Mouse (Mus musculus): ENCODE results near the gene Olfr1458. TPM values are rescaled to one million over a fixed set of nuclear protein-coding genes. Genes with fewer than 3 reads are reported as not detected.

The Olfr1458 gene
- polyA plus RNA-seq (2017; shearing (Covaris generic)), result not detected

DNA sequence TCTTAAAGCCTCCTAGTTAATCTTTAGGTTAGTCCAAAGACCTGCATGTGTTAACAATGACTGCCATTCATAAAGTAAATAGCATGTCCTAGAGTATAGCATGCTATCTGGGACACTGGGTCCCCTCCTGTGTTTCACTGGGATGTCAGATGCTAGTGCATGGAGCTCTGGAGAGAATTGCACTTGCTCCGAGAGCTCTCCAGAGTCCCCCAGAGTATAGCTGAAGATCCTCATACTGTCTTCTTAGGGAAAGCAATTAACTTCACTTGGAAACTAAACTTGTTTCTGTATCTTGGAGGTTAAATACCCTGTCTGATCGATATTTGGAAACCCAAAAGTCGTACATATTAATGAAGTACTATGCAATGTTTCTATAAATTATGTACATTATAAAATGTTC, at the start of gene Olfr1458:
TSS of gene Olfr1458 (minus strand) at position 101 of the 400 bp plus-strand sequence.
- no peak for ATAC-seq

DNA sequence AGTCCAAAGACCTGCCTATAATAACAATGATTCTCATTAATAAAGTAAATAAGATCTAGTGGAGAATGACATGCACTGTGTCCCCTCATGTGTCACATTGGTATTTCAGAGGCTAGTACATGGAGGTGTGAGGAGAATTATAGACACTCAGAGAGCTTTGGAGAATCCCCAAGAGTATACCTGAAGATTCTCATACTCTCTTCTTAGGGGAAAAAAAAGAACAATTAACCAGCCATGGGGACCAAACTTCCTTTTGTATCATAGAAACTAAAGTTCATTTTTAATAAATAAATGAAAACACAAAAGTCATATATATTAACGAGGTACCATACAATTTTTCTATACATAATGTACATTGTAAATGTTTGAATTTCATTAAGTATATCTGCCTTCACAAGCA, 42.9 kb upstream of the Olfr1458 start, which contains the start of gene Olfr1459:
TSS of gene Olfr1459 (minus strand) at position 101 of the 400 bp plus-strand sequence.
- no peak for ATAC-seq

DNA sequence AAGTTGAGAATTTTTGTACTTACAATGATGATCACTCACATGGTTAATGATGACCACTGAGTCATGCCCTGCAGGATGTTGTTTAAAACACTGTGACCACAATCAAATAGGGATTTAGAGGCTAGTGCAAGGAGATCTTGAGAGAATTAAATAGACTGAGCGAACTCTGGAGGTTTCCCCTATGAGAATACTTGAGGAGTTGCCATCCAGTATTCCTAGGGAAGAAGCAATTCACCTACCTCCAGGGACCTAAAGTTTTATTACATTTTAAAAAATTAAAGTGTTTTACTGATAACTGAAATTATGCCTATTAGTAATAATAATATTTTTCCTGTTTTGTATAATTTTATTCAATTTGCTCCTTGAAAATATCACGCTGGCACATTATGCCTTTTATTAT, 8.8 kb downstream of the Olfr1458 start, which contains the start of gene Olfr1457:
TSS of gene Olfr1457 (minus strand) at position 101 of the 400 bp plus-strand sequence.
- ATAC-seq, result no peak

- ATAC-seq, result no peak
These were observed 12.7 kb downstream of the Olfr1458 start for GRCm38 (mm10) chr19:13093908-13094307.

DNA sequence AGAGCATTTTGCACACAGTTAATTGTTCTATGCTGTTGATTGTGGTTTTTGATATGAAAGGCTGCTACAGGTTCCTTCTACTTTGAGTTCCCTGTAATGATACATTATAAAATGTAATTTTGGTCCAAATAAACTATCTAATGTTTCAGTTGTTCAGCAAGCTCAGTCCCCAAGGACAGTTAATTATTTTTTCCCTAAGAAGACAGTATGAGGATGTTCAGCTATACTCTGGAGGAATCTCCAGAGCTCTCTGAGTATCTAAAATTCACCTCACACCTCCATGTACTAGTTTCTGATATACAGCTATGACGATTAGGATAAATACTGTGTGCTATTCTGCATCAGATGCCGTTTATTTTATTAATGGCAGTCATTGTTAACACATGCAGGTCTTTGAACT, 46.3 kb downstream of the Olfr1458 start, which contains the start of gene Olfr1454:
TSS of gene Olfr1454 (plus strand) at position 301 of the 400 bp plus-strand sequence.
- ATAC-seq, result no peak

Other genes starting within 250 kb of the Olfr1458 start
- under 1 TPM; 0.19 to 0.25 TPM for gene Olfr1444, start 249.5 kb downstream of the Olfr1458 start, polyA plus RNA-seq (2017; shearing (Covaris generic))
- gene Olfr1445, start 222.9 kb downstream of the Olfr1458 start, polyA plus RNA-seq (2017; shearing (Covaris generic)), result not detected
- gene Olfr1446, start 213.3 kb downstream of the Olfr1458 start, polyA plus RNA-seq (2017; shearing (Covaris generic)), result 1 to 10 TPM in 1 of 2 experiments, not detected in 1; 1.1 TPM
- gene Olfr1447, start 203.0 kb downstream of the Olfr1458 start, polyA plus RNA-seq (2017; shearing (Covaris generic)), result not detected
- not detected for gene Olfr1448, start 182.4 kb downstream of the Olfr1458 start, polyA plus RNA-seq (2017; shearing (Covaris generic))
- not detected for gene Olfr1449, start 175.9 kb downstream of the Olfr1458 start, polyA plus RNA-seq (2017; shearing (Covaris generic))
- not detected for gene Olfr1450, start 156.5 kb downstream of the Olfr1458 start, polyA plus RNA-seq (2017; shearing (Covaris generic))
- gene Olfr1451, start 111.8 kb downstream of the Olfr1458 start, polyA plus RNA-seq (2017; shearing (Covaris generic)), result not detected
- not detected for gene Olfr1453, start 78.4 kb downstream of the Olfr1458 start, polyA plus RNA-seq (2017; shearing (Covaris generic))
- gene Olfr1454, start 46.2 kb downstream of the Olfr1458 start, polyA plus RNA-seq (2017; shearing (Covaris generic)), result not detected
- gene Olfr1457, start 8.9 kb downstream of the Olfr1458 start, polyA plus RNA-seq (2017; shearing (Covaris generic)), result not detected
- gene Olfr1459, start 42.8 kb upstream of the Olfr1458 start, polyA plus RNA-seq (2017; shearing (Covaris generic)), result under 1 TPM in 1 of 2 experiments, not detected in 1; 0.11 TPM
- gene Olfr1461, start 56.2 kb upstream of the Olfr1458 start, polyA plus RNA-seq (2017; shearing (Covaris generic)), result not detected
- gene Olfr1462, start 79.0 kb upstream of the Olfr1458 start, polyA plus RNA-seq (2017; shearing (Covaris generic)), result under 1 TPM in 1 of 2 experiments, not detected in 1; 0.09 TPM
- gene Olfr1463, start 124.6 kb upstream of the Olfr1458 start, polyA plus RNA-seq (2017; shearing (Covaris generic)), result not detected
- gene Olfr1465, start 208.8 kb upstream of the Olfr1458 start, polyA plus RNA-seq (2017; shearing (Covaris generic)), result not detected
- gene Olfr1466, start 232.1 kb upstream of the Olfr1458 start, polyA plus RNA-seq (2017; shearing (Covaris generic)), result not detected